Mouse (Mus musculus) spleen, adult 2 months (tissue): Measurements from ENCODE around the gene Tuft1.

ENCODE experiments used
- CTCF ChIP-seq: fragments of 200-500 bp; IDR thresholded peaks from 2 replicates; pipeline ENCODE4 v1.5.1; 2011; ENCODE audit warnings: mild to moderate bottlenecking, inconsistent platforms; ENCODE audit not compliant: insufficient read depth, insufficient read length, insufficient replicate concordance; ENCODE audit errors: extremely low read depth
- POLR2A ChIP-seq: fragments of 200-500 bp; IDR thresholded peaks from 2 replicates; pipeline ENCODE4 v1.6.1; 2011; ENCODE audit warnings: low read depth, low read length, inconsistent platforms

DNA sequence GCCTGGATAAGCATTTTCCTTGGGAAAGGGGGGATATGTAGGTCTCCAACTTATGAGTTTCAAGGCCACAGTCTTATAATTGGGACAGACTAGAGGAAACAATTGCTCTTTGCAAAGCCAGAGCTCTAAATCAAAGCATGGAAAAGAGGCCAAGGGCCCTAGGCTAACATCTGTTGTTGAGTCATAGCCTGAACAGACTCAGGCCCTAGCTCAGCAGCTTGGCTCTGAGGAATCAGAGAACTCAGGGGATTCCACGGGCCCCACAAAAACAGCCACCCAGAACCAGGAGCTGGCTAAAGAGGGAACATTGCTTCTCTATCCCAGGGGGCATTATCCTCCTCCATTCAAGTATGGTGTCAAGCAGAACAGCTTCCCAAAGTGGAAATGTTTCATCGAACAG lies 48.1 kb downstream of the Tuft1 start:
- TF ChIP-seq CTCF (no peak), POLR2A (no peak)
